Mouse (Mus musculus) kidney, postnatal 36 days (tissue): ENCODE data around the gene Otud7b.
A peak's percentile ranks its signal among the peaks of the same experiment; 100 is the strongest.
"Not testable (repeated sequence)": the region's sequence is repeated elsewhere in the genome, so short reads cannot be mapped to it uniquely, and the experiment has no call there.

Experiments
- DNase-seq, 2 experiments: peaks; one replicate each; pipeline ENCODE4 v3.0.0; 2021 to 2022; ENCODE audit warnings: mixed read lengths in 2 of 2

Gene Otud7b

DNA sequence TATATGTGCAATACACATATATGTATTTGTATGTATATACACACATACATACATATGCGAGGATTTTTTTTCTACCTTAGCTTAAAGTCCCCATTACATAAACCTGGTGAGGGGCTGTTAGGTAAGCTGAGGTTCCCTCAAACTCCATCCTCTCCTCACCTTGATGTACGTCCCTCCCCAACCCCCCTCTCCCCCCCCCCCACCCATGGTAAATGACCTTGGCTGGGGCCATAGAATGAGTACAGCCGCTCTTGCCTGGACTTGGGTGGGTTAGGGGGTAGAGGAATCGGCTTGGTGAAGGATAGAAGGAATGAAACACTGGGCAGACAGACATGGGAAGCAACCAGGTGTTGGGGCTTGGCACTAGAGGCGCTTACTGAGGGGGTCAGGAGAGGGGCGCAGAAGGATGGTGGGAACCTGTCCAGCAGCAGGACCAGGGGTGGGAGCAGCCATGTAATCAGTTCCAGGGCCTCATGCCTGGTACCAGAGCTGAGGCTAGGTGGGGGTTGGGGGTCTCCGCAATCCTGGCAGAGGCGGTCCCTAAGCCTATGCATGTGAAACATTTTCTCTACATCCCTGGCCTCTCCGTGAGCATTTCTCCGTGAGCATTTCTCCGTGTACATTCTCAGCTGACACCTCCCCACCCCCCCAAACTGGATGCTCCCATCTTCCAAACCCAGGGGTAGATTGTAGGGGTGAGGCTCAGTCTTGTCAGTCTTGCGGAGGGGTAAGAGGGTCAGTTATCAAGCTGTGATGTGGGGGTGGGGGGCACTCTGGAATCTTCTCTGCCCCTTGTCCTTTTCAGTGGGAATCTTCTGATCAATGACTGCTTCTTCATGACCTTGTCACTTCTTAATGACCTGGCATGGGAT is 77.4 kb downstream of the Otud7b start:
- no peak for DNase-seq

DNA sequence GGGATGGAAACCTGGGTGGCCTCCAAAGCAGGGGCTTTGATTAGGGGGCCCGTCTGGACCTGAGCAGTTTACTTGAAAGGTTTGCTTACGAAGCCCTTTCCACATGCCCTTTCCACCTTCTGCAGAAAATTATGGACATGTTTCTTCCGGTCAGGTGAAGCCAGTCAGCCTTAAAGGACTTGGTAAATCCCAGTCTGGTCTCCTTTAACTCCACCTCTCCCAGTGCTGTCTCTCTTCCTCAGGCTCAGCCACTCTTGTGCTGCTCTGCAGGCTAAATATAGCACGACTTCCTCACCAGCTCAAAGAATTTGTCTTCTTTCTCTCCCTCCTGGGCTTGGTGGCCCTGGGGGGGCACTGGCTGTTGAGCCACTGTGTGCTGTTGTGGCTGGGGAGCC is 78.1 kb downstream of the Otud7b start:
- peak; percentile 18 to 37 for DNase-seq

DNA sequence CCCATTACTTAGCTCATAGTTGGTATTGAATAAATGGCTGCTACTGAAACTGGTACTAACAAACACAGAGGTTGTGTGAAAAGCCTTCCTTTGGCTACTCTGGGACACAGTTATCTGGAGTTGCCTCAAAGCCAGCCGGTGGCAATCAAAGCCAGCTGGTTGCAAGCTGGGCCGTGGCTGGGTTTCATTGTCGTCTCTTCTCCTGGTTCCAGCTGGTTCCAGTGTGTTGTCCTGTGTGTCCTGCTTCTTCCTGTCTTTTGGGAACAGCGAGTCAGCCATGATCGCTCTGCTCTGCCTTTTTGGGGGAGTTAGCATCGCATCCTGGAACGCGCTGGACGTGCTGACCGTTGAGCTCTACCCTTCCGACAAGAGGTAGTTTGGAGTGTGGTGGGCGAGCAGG is 88.7 kb downstream of the Otud7b start:
- no peak for DNase-seq

DNA sequence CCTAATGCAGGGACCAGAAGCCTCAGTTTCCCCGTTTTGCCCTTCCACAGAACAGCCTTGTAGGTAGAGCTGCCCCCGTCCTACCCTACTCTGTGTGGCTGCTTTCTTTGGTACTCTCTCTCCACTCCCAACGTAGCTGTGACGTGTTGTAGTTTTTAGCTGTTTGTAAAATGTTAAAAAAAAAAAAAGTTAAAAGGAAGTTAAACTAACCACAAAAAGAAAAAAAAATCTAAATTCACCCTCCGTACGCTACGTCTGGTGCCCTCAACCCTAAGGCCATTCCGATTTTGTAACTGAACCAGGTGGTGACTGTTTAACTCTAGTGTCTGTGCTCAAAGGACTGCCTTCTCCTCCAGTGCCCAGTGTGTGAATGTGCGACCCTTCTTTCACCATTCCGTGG is 90.6 kb downstream of the Otud7b start:
- no peak for DNase-seq

DNA sequence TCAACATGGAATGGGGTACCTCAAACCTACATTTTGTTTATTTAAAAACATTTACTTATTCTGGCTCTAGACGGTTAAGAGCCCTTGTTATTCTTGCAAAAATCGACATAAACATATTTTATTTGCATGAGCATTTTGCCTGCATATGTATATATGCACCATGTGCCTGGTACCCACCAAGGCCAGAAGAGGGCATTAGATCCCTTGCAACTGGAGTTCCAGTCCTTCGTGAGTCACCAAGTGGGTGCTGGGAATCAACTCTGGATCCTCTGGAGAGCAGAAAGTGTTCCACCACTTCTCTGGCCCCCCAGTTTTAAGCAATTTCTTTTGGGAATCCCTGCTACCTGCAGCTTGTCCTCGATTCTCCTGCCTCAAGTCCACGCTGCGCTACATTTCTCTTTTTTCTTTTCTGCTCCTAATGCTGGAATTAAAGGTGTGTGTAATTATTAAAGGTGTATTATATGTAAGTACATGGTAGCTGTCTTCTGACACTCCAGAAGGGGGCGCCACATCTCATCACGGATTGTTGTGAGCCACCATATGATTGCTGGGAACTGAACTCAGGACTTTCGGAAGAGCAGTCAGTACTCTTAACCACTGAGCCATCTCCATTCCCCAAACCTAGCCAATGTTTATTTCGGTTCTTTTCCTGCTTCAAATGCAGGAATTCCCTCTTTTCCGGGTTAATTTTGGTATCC is 91.4 kb downstream of the Otud7b start:
- DNase-seq, result peak in 1 of 2 experiments; percentile 29

DNA sequence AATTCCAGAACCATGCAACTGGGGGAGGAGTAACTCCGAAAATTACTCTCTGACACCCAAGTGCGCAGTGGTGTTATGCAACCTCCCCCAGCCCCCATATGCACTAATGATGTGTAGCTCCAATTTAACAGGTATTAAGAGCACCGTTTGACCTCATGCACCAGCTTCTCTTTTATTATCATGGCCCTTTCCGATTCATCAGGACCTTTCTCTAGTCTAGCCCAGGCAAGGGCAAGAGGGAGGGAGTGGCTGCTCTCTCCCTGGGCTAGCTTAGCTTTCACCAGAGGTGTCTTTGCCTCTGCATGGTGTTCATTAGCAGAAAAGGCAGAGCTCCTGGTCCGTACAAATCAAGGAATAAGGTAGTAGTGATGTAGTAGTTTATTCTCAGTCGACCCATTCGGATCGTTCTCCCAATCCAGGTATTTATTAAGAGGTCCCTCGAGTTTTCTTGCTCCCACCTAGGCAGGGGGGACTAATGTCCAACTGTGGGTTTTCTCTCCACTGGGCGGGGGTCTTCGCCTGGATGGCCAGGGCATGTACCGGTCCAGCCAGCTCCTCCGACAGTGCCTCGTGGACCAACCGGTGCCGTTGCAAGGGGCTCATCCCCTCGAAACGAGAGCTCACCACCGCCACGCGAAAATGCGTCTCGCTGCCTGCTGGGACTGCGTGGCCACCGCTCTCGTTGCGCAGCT is 92.3 kb downstream of the Otud7b start:
- no peak for DNase-seq

DNA sequence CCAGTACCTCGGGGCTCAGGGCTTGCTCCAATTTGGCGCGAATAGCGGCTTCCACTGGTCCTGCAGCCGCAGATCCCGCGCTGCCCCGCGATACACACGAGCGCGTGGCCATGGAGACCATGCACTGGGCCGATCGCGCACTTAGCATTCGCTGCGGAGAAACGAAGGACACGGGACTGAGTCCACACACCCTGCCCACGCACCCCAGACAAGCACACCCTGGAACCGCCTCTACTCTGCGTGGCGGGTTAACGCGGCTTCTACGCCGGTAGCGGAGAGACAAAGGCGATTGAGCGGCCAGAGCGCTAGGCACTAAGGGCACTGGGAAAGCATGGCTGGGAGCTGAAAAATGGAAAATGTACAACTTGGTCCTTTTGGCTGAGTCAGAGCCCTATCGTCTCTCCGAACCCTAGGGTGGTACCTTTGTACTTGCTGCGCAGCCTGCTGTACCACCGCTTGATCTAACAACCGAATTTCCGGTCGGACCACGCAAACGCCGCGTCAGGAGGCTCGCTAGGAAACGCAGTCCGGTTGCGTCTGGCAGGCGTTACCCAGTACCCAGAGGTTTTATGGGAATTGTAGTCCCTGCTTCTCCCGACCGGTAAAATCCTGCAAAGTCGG is 92.9 kb downstream of the Otud7b start:
- DNase-seq, result peak; percentile 93 to 94

DNA sequence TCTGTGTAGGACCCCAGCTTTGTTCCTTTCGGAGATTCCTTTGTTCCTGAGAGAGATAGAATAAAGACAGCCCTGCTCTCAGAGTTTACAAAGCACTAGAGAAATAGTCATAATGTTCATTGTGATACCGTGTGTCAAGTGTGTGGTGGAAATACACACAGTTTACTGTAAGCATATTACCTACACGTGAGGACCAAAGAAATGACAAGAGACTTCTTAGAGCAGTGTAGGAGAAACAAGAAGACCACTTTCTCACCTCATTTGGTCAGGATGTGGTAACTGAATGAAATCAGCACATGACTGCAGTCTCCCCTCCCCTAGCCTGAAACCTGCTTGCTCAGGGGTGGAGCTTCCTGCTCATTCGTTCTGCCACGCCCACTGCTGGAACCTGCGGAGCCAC is 93.9 kb downstream of the Otud7b start:
- DNase-seq, result no peak

DNA sequence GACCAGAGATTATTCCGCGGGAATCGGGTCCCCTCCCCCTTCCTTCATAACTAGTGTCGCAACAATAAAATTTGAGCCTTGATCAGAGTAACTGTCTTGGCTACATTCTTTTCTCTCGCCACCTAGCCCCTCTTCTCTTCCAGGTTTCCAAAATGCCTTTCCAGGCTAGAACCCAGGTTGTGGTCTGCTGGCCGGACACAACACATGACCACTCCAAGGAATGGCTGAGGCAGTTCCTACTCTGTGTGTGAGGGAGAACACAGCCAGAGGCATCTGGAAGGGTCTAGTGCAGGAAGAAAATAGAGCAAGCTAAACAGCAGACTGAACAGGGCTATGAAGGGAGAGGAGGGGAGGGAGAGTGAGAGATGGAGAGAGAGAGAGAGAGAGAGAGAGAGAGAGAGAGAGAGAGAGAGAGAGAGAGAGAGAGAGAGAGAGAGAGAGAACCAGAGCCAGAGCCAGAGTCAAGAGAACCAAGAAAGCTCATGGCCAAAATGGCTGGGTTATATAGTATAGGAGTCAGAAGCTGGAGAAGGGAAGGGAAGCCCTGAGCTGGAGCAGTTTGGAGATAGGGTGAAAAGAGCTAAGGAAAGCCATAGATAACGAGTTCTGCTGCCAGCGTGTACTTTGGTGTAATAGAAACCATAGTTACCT is 94.4 kb downstream of the Otud7b start:
- DNase-seq, result not testable (repeated sequence)

DNA sequence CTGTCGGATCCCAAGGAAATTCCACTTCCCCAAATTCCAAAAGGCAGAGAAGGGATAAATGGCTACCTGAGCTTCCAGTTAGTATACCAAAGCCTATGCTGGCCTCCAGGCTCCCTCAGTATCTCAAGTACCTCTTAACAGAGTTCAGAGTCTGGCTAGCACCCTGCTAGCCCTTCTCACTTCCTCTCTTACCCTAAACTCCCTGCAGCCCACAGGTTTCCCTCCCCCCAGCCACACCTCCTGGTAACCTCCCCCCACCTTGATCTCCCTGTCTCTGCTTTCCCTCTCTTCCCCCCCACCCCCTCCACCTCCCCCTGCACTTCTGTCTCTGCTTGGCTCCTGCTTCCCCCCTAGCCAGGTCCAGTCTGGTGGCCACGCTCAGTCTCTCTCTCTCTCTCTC is 95.4 kb downstream of the Otud7b start:
- DNase-seq, result no peak

DNA sequence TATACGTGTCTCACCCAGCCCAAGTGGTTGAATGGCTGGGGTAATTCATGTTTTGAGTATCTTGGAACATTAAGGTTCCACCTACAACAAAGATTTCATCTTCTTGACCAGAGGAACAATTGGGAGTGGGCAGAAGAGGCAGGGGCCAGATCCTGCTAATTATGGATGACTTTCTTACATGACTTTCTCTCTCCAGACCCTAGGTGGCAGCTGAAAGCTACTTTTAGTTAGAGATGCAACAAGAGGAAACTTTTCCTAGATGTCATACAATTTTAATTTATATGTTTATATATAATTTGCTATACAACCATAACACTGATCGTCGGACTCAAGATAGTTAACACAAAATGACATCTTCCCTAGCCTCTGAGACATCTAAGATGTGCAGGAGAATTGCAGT is 103.5 kb downstream of the Otud7b start:
- DNase-seq, result no peak

DNA sequence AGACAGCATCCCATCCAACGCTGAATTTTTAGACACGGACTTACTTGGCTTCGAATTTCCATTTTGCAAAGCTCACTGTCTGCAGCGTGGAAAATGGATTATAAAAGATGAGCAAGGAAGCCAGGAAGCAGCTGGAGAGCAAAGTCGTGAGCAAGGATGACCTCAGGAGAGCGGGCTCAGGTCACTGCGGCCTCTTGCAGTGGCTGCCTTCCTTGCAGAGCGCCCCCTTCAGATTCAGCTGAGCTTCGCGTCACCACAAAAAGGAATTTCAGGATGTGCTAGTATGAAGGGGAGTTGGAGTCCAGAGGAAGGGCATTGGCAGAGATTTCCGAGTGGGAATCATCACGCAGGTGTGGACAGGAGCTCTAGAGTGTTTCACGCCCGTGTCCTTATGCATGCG is 104.9 kb downstream of the Otud7b start:
- DNase-seq, result peak in 1 of 2 experiments; percentile 56
